ENCODE assay signal across 8 mouse cellular contexts in genomic region chrX:77432846-77433810, GRCm38 (mm10).
DNase-seq lines count a peak whose midpoint lies in the region; ATAC-seq and TF ChIP-seq lines count a peak whose summit lies in the region.

No protein-coding gene starts in this region.

- H3K9ac ChIP-seq in heart, embryonic 13.5 days = peak overlapping the region; percentile 54
- H3K9ac ChIP-seq in liver, embryonic 12.5 days = peak overlapping the region; percentile 31; the same call in 1 of the 2 replicates
- H3K9ac ChIP-seq in stomach, embryonic 15.5 days = no peak overlapping the region

- 7% methylated on average over 21 of the region's 29 CpGs for WGBS in heart, embryonic 13.5 days
- WGBS in liver, embryonic 12.5 days (ENCODE audit: insufficient replicate concordance) = 14% methylated on average over 26 of the region's 29 CpGs
- 20% methylated on average over 27 of the region's 29 CpGs for WGBS in stomach, embryonic 15.5 days

- no peak overlapping the region for H3ac ChIP-seq in C2C12 (ENCODE audit: control insufficient read depth, insufficient read length, low read depth)

- TF ChIP-seq POLR2A in brain, embryonic 14.5 days (IDR thresholded peaks at IDR 0.05; ENCODE audit: borderline replicate concordance, extremely low read depth, insufficient read depth, insufficient read length, poor library complexity, severe bottlenecking) = no peak

- no peaks in the 10 kb centered on the region for H3K9me3 ChIP-seq in erythroblast, embryonic 14.5 days (ENCODE audit: control insufficient read depth, low read length)
- H3K9me3 ChIP-seq in heart, embryonic 13.5 days = no peaks in the 10 kb centered on the region
- H3K9me3 ChIP-seq in liver, embryonic 12.5 days (replicated peaks) = no peaks in the 10 kb centered on the region
- no peaks in the 10 kb centered on the region for H3K9me3 ChIP-seq in stomach, embryonic 15.5 days

- no peak for TF ChIP-seq CTCF in C2C12 (IDR thresholded peaks at IDR 0.05; ENCODE audit: control insufficient read depth, insufficient read depth, insufficient read length)
- TF ChIP-seq CTCF in brain, embryonic 14.5 days (IDR thresholded peaks at IDR 0.05; ENCODE audit: borderline replicate concordance, extremely low read depth, insufficient read depth, insufficient read length) = no peak

- no peaks in the 10 kb centered on the region for H3K79me3 ChIP-seq in C2C12 (ENCODE audit: low read depth)

- H3K79me2 ChIP-seq in C2C12 (ENCODE audit: control insufficient read depth, insufficient read depth) = no peaks in the 10 kb centered on the region

- H3K4me2 ChIP-seq in heart, embryonic 13.5 days = peak overlapping the region; percentile 61
- H3K4me2 ChIP-seq in liver, embryonic 12.5 days = peak overlapping the region; percentile 66
- peak overlapping the region; percentile 43 for H3K4me2 ChIP-seq in stomach, embryonic 15.5 days

- no peak overlapping the region for H3K4me3 ChIP-seq in C2C12 (ENCODE audit: insufficient read depth, poor library complexity, severe bottlenecking)
- H3K4me3 ChIP-seq in erythroblast, embryonic 14.5 days (replicated peaks) = peak overlapping the region; percentile 48
- peak overlapping the region; percentile 33 for H3K4me3 ChIP-seq in heart, embryonic 13.5 days
- peak overlapping the region; percentile 41 for H3K4me3 ChIP-seq in liver, embryonic 12.5 days
- peak overlapping the region; percentile 19; the same call in 1 of the 2 replicates for H3K4me3 ChIP-seq in stomach, embryonic 15.5 days (replicated peaks)

- peaks cover 7% of the 10 kb centered on the region for H3K4me1 ChIP-seq in erythroblast, embryonic 14.5 days (ENCODE audit: control insufficient read depth)
- peaks cover 5% of the 10 kb centered on the region; the same call in 1 of the 2 replicates for H3K4me1 ChIP-seq in heart, embryonic 13.5 days
- H3K4me1 ChIP-seq in liver, embryonic 12.5 days = peaks cover 7% of the 10 kb centered on the region
- H3K4me1 ChIP-seq in stomach, embryonic 15.5 days = no peaks in the 10 kb centered on the region

- H3K27me3 ChIP-seq in C2C12 (ENCODE audit: control insufficient read depth, insufficient read depth, insufficient read length) = no peaks in the 10 kb centered on the region
- no peaks in the 10 kb centered on the region for H3K27me3 ChIP-seq in erythroblast, embryonic 14.5 days (ENCODE audit: control insufficient read depth)
- H3K27me3 ChIP-seq in heart, embryonic 13.5 days (replicated peaks) = no peaks in the 10 kb centered on the region
- H3K27me3 ChIP-seq in liver, embryonic 12.5 days (replicated peaks) = no peaks in the 10 kb centered on the region
- H3K27me3 ChIP-seq in stomach, embryonic 15.5 days (replicated peaks) = no peaks in the 10 kb centered on the region

- DNase-seq in brain, embryonic 14.5 days (ENCODE audit: low read depth) = peak; percentile 99
- DNase-seq in kidney, postnatal 10 days = peak; percentile 98
- DNase-seq in natural killer cell, adult 2 months (ENCODE audit: low spot score in 2 of 2) = peak; percentile 80 to 88

- H3K36me3 ChIP-seq in C2C12 (ENCODE audit: control insufficient read depth, insufficient read depth) = no peaks in the 10 kb centered on the region
- H3K36me3 ChIP-seq in erythroblast, embryonic 14.5 days (ENCODE audit: control insufficient read depth) = no peaks in the 10 kb centered on the region
- no peaks in the 10 kb centered on the region for H3K36me3 ChIP-seq in heart, embryonic 13.5 days
- H3K36me3 ChIP-seq in liver, embryonic 12.5 days = no peaks in the 10 kb centered on the region
- no peaks in the 10 kb centered on the region for H3K36me3 ChIP-seq in stomach, embryonic 15.5 days

- peak overlapping the region; percentile 61 for H3K27ac ChIP-seq in heart, embryonic 13.5 days (replicated peaks)
- H3K27ac ChIP-seq in liver, embryonic 12.5 days = 0 out of 2 replicates have a peak overlapping the region, but pooled peaks have one; percentile 25
- peak overlapping the region; percentile 48; the same call in 1 of the 2 replicates for H3K27ac ChIP-seq in stomach, embryonic 15.5 days

- ATAC-seq in heart, embryonic 13.5 days (ENCODE audit: extremely low read depth, insufficient number of reproducible peaks, low FRiP score, low TSS enrichment) = peak; percentile 93
- peak; percentile 91 for ATAC-seq in liver, embryonic 12.5 days
- peak; percentile 92 for ATAC-seq in stomach, embryonic 15.5 days (ENCODE audit: insufficient read depth, low FRiP score, low read depth)

TF ChIP-seq in C2C12, 6 proteins besides CTCF, POLR2A, EP300 and RAD21:
- TF ChIP-seq MYOD1 (IDR thresholded peaks at IDR 0.05; ENCODE audit: control insufficient read depth, insufficient read length, low read depth) = no peak
- TF ChIP-seq MAX (IDR thresholded peaks at IDR 0.05) = peak; percentile 17
- peak; percentile 82 for TF ChIP-seq USF1 (IDR thresholded peaks at IDR 0.05; ENCODE audit: low read depth)
